Mouse (Mus musculus): ENCODE measurements around the gene Dpm3. TPM values are rescaled to one million over a fixed set of nuclear protein-coding genes. Genes with fewer than 3 reads are reported as not detected.

The Dpm3 gene
- total and polyA plus RNA-seq, 3 experiments: 52.7 to 228 (median 74.8) TPM

DNA sequence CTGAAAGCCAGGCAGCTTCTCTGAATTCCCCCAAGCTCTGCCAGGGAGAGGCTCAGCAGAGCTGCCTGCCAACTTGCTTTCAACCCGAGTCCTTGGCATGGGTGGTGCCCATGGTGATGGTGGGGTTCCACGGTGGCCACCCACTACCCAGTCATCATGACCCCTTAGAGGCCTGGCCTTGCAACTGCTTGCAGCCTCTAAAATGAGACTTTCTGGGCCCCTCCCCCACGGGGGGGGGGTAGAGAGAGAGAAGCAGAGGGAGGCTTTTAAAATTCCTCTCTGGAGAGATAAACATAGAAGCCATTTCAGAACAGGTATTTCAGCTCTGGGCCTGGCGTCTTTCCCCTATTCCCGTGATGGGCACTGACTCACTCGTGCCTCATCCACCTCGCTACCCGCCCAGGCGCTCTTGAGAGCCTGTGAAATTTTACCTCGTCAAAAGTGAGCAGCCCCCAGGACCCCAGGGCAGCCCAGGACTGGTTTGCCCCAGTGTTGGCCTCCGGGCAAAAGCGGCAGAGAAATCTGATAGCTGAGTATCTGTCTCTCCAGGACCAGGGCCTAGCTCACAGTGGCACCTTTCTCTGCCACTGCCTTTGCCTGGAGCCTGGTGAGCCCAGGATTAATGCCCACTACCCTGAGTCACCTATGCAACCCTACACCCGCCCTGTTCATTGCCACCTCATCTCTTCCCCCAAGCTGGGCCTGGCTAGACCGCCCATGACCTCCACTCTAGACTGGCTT lies 18.3 kb downstream of the Dpm3 start:
- Histone ChIP-seq H3K27ac (ENCODE audit: insufficient read depth, low read depth) (no peak overlapping the region), H3K9ac (ENCODE audit: insufficient read depth, low read depth) (no peak overlapping the region), H3K79me2 (replicated peaks; ENCODE audit: control insufficient read depth, extremely low read depth, insufficient read depth, poor library complexity, severe bottlenecking) (no peaks in the 10 kb centered on the region), H3K27me3 (replicated peaks) (peaks cover 7% of the 10 kb centered on the region), H3K36me3 (replicated peaks in 1 of 2; ENCODE audit: control insufficient read depth in 1 of 2, insufficient read depth in 1 of 2, low read length in 1 of 2) (no peaks in the 10 kb centered on the region), H3K4me2 (ENCODE audit: insufficient read depth, low read depth, poor library complexity, severe bottlenecking) (no peak overlapping the region), H3K4me1 (ENCODE audit: control insufficient read depth in 1 of 2, insufficient read depth in 2 of 2) (peaks cover 13 to 25% of the 10 kb centered on the region in 2 experiments), H3K9me3 (replicated peaks; ENCODE audit: low read length) (no peaks in the 10 kb centered on the region), H3K4me3 (replicated peaks in 1 of 3; ENCODE audit: low read depth in 2 of 3, low read length in 2 of 3, poor library complexity in 1 of 3) (no peak overlapping the region)
- TF ChIP-seq E2F4 (IDR thresholded peaks at IDR 0.05; ENCODE audit: insufficient replicate concordance, low read depth, low read length) (no peak), ZNF384 (IDR thresholded peaks at IDR 0.05; ENCODE audit: low read depth, low read length) (no peak), POLR2AphosphoS2 (IDR thresholded peaks at IDR 0.05; ENCODE audit: low read depth, low read length) (no peak), MAZ (IDR thresholded peaks at IDR 0.05; ENCODE audit: low read depth, low read length) (no peak), CTCF (conservative IDR thresholded peaks at IDR 0.05 in 1 of 2, IDR thresholded peaks at IDR 0.05 in 1 of 2; ENCODE audit: low read depth in 2 of 2, low read length in 2 of 2) (no peak), MEF2A (IDR thresholded peaks at IDR 0.05; ENCODE audit: borderline replicate concordance, low read depth, low read length) (no peak), EP300 (IDR thresholded peaks at IDR 0.05; ENCODE audit: low read length) (no peak), UBTF (IDR thresholded peaks at IDR 0.05; ENCODE audit: low read depth, low read length) (no peak), USF2 (conservative IDR thresholded peaks at IDR 0.05; ENCODE audit: low read depth, low read length) (no peak), MXI1 (IDR thresholded peaks at IDR 0.05; ENCODE audit: low read depth, low read length) (no peak), TCF12 (IDR thresholded peaks at IDR 0.05; ENCODE audit: low read depth, low read length) (no peak), CHD2 (IDR thresholded peaks at IDR 0.05; ENCODE audit: low read length) (no peak)
- in situ Hi-C loops (cut with MboI; ENCODE audit: low pct_ligation_motif_present, low pct_unique_long_range_greater_than_20kb, low sequenced_read_pairs): no loop called here
- dilution Hi-C loops (cut with MboI; ENCODE audit: extremely low pct_ligation_motif_present, extremely low pct_unique_long_range_greater_than_20kb, low sequenced_read_pairs): no loop called here
- no peak for DNase-seq (ENCODE audit: extremely low read depth)

- dilution Hi-C loops (cut with MboI; ENCODE audit: extremely low pct_ligation_motif_present, extremely low pct_unique_long_range_greater_than_20kb, low sequenced_read_pairs) (no loop called here), in situ Hi-C loops (cut with MboI; ENCODE audit: low pct_ligation_motif_present, low pct_unique_long_range_greater_than_20kb, low sequenced_read_pairs) (no loop called here)
- H3K9ac ChIP-seq (ENCODE audit: insufficient read depth, low read depth): no peak overlapping the region
These were observed 18.9 kb downstream of the Dpm3 start for GRCm38 (mm10) chr3:89278107-89278506.

More at GRCm38 (mm10) chr3:89278107-89278506, 18.9 kb downstream of the Dpm3 start:
- Histone ChIP-seq H3K27me3 (replicated peaks) (peaks cover 7% of the 10 kb centered on the region), H3K9me3 (replicated peaks; ENCODE audit: low read length) (no peaks in the 10 kb centered on the region), H3K4me1 (ENCODE audit: control insufficient read depth in 1 of 2, insufficient read depth in 2 of 2) (peaks cover 13 to 26% of the 10 kb centered on the region in 2 experiments), H3K79me2 (replicated peaks; ENCODE audit: control insufficient read depth, extremely low read depth, insufficient read depth, poor library complexity, severe bottlenecking) (no peaks in the 10 kb centered on the region), H3K4me3 (replicated peaks in 1 of 3; ENCODE audit: low read depth in 2 of 3, low read length in 2 of 3, poor library complexity in 1 of 3) (no peak overlapping the region), H3K27ac (ENCODE audit: insufficient read depth, low read depth) (no peak overlapping the region), H3K36me3 (replicated peaks in 1 of 2; ENCODE audit: control insufficient read depth in 1 of 2, insufficient read depth in 1 of 2, low read length in 1 of 2) (no peaks in the 10 kb centered on the region), H3K4me2 (ENCODE audit: insufficient read depth, low read depth, poor library complexity, severe bottlenecking) (no peak overlapping the region)
- no peak for DNase-seq (ENCODE audit: extremely low read depth)
- TF ChIP-seq NELFE (IDR thresholded peaks at IDR 0.05; ENCODE audit: low read depth, low read length): no peak
- TF ChIP-seq CTCF (conservative IDR thresholded peaks at IDR 0.05 in 1 of 2, IDR thresholded peaks at IDR 0.05 in 1 of 2; ENCODE audit: low read depth in 2 of 2, low read length in 2 of 2): no peak
- TF ChIP-seq JUN (IDR thresholded peaks at IDR 0.05; ENCODE audit: insufficient read depth, low read depth, low read length): no peak
- TF ChIP-seq UBTF (IDR thresholded peaks at IDR 0.05; ENCODE audit: low read depth, low read length): no peak
- no peak for TF ChIP-seq ZNF384 (IDR thresholded peaks at IDR 0.05; ENCODE audit: low read depth, low read length)
- no peak for TF ChIP-seq GABPA (IDR thresholded peaks at IDR 0.05; ENCODE audit: insufficient replicate concordance, low read depth, low read length)
- TF ChIP-seq MEF2A (IDR thresholded peaks at IDR 0.05; ENCODE audit: borderline replicate concordance, low read depth, low read length): no peak
- no peak for TF ChIP-seq TCF12 (IDR thresholded peaks at IDR 0.05; ENCODE audit: low read depth, low read length)
- no peak for TF ChIP-seq JUND (conservative IDR thresholded peaks at IDR 0.05; ENCODE audit: low read depth, low read length)
- no peak for TF ChIP-seq HCFC1 (IDR thresholded peaks at IDR 0.05; ENCODE audit: low read depth, low read length)
- TF ChIP-seq USF1 (IDR thresholded peaks at IDR 0.05; ENCODE audit: low read depth, low read length): no peak
- no peak for TF ChIP-seq TBP (conservative IDR thresholded peaks at IDR 0.05; ENCODE audit: low read depth, low read length)
- no peak for TF ChIP-seq USF2 (conservative IDR thresholded peaks at IDR 0.05; ENCODE audit: low read depth, low read length)

Data from CH12.LX (cell line).